Mouse (Mus musculus): Measurements from ENCODE around the gene 1600002K03Rik. TPM values are rescaled to one million over a fixed set of nuclear protein-coding genes. Genes with fewer than 3 reads are reported as not detected.
"Not testable (repeated sequence)": the region's sequence is repeated elsewhere in the genome, so short reads cannot be mapped to it uniquely, and the experiment has no call there.

The 1600002K03Rik gene
- polyA plus RNA-seq, 1 experiment, result 11.2 TPM

- TF ChIP-seq POLR2A (IDR thresholded peaks at IDR 0.05; ENCODE audit: low read depth, low read length) (no peak), CTCF (conservative IDR thresholded peaks at IDR 0.05; ENCODE audit: insufficient read depth, insufficient read length, low read depth, low read length) (no peak)
- WGBS, result 65% methylated on average over 16 of the region's 16 CpGs
These were observed 42.5 kb downstream of the 1600002K03Rik start for GRCm38 (mm10) chr10:80215048-80215772.

GRCm38 (mm10) chr10:80220676-80221075 is 47.9 kb downstream of the 1600002K03Rik start:
- no peaks in the 10 kb centered on the region for H3K36me3 ChIP-seq (ENCODE audit: control insufficient read depth, insufficient read depth, low read length)
- H3K4me1 ChIP-seq (ENCODE audit: control insufficient read depth, insufficient read depth, low read length), result no peaks in the 10 kb centered on the region
- H3K4me3 ChIP-seq (ENCODE audit: insufficient read depth, low read depth, low read length), result no peak overlapping the region
- 60% methylated on average over 7 of the region's 9 CpGs for WGBS
- TF ChIP-seq CTCF (conservative IDR thresholded peaks at IDR 0.05; ENCODE audit: insufficient read depth, insufficient read length, low read depth, low read length) (no peak), POLR2A (IDR thresholded peaks at IDR 0.05; ENCODE audit: low read depth, low read length) (no peak)
- H3K27me3 ChIP-seq (replicated peaks; ENCODE audit: control insufficient read depth, insufficient read depth, low read length), result no peaks in the 10 kb centered on the region
- H3K27ac ChIP-seq (ENCODE audit: insufficient read depth, low read depth, low read length), result no peak overlapping the region
- no peak for DNase-seq

More at GRCm38 (mm10) chr10:80215048-80215772, 42.5 kb downstream of the 1600002K03Rik start:
- Histone ChIP-seq H3K27me3 (replicated peaks; ENCODE audit: control insufficient read depth, insufficient read depth, low read length) (no peaks in the 10 kb centered on the region), H3K4me3 (ENCODE audit: insufficient read depth, low read depth, low read length) (no peak overlapping the region), H3K27ac (ENCODE audit: insufficient read depth, low read depth, low read length) (no peak overlapping the region), H3K4me1 (ENCODE audit: control insufficient read depth, insufficient read depth, low read length) (no peaks in the 10 kb centered on the region), H3K36me3 (ENCODE audit: control insufficient read depth, insufficient read depth, low read length) (no peaks in the 10 kb centered on the region)
- DNase-seq, result no peak

- H3K4me3 ChIP-seq (ENCODE audit: insufficient read depth, low read depth, low read length); DNase-seq; H3K36me3 ChIP-seq (ENCODE audit: control insufficient read depth, insufficient read depth, low read length); H3K27ac ChIP-seq (ENCODE audit: insufficient read depth, low read depth, low read length); H3K27me3 ChIP-seq (replicated peaks; ENCODE audit: control insufficient read depth, insufficient read depth, low read length): not testable (repeated sequence)
- peaks cover 11% of the 10 kb centered on the region for H3K4me1 ChIP-seq (ENCODE audit: control insufficient read depth, insufficient read depth, low read length)
- 94% methylated on average over 2 of the region's 2 CpGs for WGBS
These were observed 50.4 kb downstream of the 1600002K03Rik start for GRCm38 (mm10) chr10:80223137-80223536.

Other genes starting within 250 kb of the 1600002K03Rik start
- gene Arid3a, start 245.9 kb upstream of the 1600002K03Rik start, polyA plus RNA-seq (2012; rRNA removed), result 6.7 and 8.1 TPM in 2 replicates
- 60.4 and 67.5 TPM in 2 replicates for gene Wdr18, start 212.8 kb upstream of the 1600002K03Rik start, polyA plus RNA-seq (2012; rRNA removed)
- 1.6 and 2.0 TPM in 2 replicates for gene Grin3b, start 202.2 kb upstream of the 1600002K03Rik start, polyA plus RNA-seq (2012; rRNA removed)
- 262 and 316 TPM in 2 replicates for gene Tmem259, start 188.6 kb upstream of the 1600002K03Rik start, polyA plus RNA-seq (2012; rRNA removed)
- gene Cnn2, start 184.4 kb upstream of the 1600002K03Rik start, polyA plus RNA-seq (2012; rRNA removed), result 52.3 and 55.5 TPM in 2 replicates
- gene Abca7, start 176.4 kb upstream of the 1600002K03Rik start, polyA plus RNA-seq (2012; rRNA removed), result 10.6 and 11.8 TPM in 2 replicates
- 9.6 and 25.5 TPM in 2 replicates for gene Arhgap45, start 156.3 kb upstream of the 1600002K03Rik start, polyA plus RNA-seq (2012; rRNA removed)
- gene Polr2e, start 133.1 kb upstream of the 1600002K03Rik start, polyA plus RNA-seq (2012; rRNA removed), result 230 and 235 TPM in 2 replicates
- 1,431 and 1,557 TPM in 2 replicates for gene Gpx4, start 125.8 kb upstream of the 1600002K03Rik start, polyA plus RNA-seq (2012; rRNA removed)
- gene Sbno2, start 67.4 kb upstream of the 1600002K03Rik start, polyA plus RNA-seq (2012; rRNA removed), result 27.7 and 30.8 TPM in 2 replicates
- 114 and 117 TPM in 2 replicates for gene Stk11, start 57.1 kb upstream of the 1600002K03Rik start, polyA plus RNA-seq (2012; rRNA removed)
- gene Atp5d, start 34.3 kb upstream of the 1600002K03Rik start, polyA plus RNA-seq (2012; rRNA removed), result 1,948 and 2,036 TPM in 2 replicates
- 8.1 and 8.7 TPM in 2 replicates for gene Cbarp, start 32.1 kb upstream of the 1600002K03Rik start, polyA plus RNA-seq (2012; rRNA removed)
- gene Midn, start 24.7 kb upstream of the 1600002K03Rik start, polyA plus RNA-seq (2012; rRNA removed), result 65.6 and 67.0 TPM in 2 replicates
- gene Cirbp, start 7.0 kb upstream of the 1600002K03Rik start, polyA plus RNA-seq (2012; rRNA removed), result 86.7 and 87.8 TPM in 2 replicates
- gene Efna2, start 6.5 kb downstream of the 1600002K03Rik start, polyA plus RNA-seq (2012; rRNA removed), result 1.5 TPM in 2 replicates
- gene Mum1, start 53.5 kb downstream of the 1600002K03Rik start, polyA plus RNA-seq (2012; rRNA removed), result 25.6 and 30.4 TPM in 2 replicates
- 1,001 and 1,041 TPM in 2 replicates for gene Ndufs7, start 76.2 kb downstream of the 1600002K03Rik start, polyA plus RNA-seq (2012; rRNA removed)
- gene Gamt, start 88.1 kb downstream of the 1600002K03Rik start, polyA plus RNA-seq (2012; rRNA removed), result 66.7 and 68.4 TPM in 2 replicates
- gene Dazap1, start 88.5 kb downstream of the 1600002K03Rik start, polyA plus RNA-seq (2012; rRNA removed), result 45.6 and 49.1 TPM in 2 replicates
- 1,371 and 1,777 TPM in 2 replicates for gene Rps15, start 119.5 kb downstream of the 1600002K03Rik start, polyA plus RNA-seq (2012; rRNA removed)
- gene Apc2, start 123.0 kb downstream of the 1600002K03Rik start, polyA plus RNA-seq (2012; rRNA removed), result 0.74 and 0.95 TPM in 2 replicates
- gene 2310011J03Rik, start 147.6 kb downstream of the 1600002K03Rik start, polyA plus RNA-seq (2012; rRNA removed), result 47.8 and 52.5 TPM in 2 replicates
- gene Pcsk4, start 156.6 kb downstream of the 1600002K03Rik start, polyA plus RNA-seq (2012; rRNA removed), result 9.1 and 12.2 TPM in 2 replicates
- gene Reep6, start 157.0 kb downstream of the 1600002K03Rik start, polyA plus RNA-seq (2012; rRNA removed), result 24.7 and 25.1 TPM in 2 replicates
- gene Adamtsl5, start 175.5 kb downstream of the 1600002K03Rik start, polyA plus RNA-seq (2012; rRNA removed), result 5.5 and 7.4 TPM in 2 replicates
- 1.8 and 2.0 TPM in 2 replicates for gene Plk5, start 183.5 kb downstream of the 1600002K03Rik start, polyA plus RNA-seq (2012; rRNA removed)
- 7.9 and 11.9 TPM in 2 replicates for gene Mex3d, start 214.7 kb downstream of the 1600002K03Rik start, polyA plus RNA-seq (2012; rRNA removed)
- gene Mbd3, start 226.6 kb downstream of the 1600002K03Rik start, polyA plus RNA-seq (2012; rRNA removed), result 143 and 151 TPM in 2 replicates
- gene Uqcr11, start 233.9 kb downstream of the 1600002K03Rik start, polyA plus RNA-seq (2012; rRNA removed), result 3,960 and 3,968 TPM in 2 replicates

All from kidney, adult 2 months (tissue).